Comparison of ENCODE assay signal across 16 mouse cellular contexts in the genomic region with DNA sequence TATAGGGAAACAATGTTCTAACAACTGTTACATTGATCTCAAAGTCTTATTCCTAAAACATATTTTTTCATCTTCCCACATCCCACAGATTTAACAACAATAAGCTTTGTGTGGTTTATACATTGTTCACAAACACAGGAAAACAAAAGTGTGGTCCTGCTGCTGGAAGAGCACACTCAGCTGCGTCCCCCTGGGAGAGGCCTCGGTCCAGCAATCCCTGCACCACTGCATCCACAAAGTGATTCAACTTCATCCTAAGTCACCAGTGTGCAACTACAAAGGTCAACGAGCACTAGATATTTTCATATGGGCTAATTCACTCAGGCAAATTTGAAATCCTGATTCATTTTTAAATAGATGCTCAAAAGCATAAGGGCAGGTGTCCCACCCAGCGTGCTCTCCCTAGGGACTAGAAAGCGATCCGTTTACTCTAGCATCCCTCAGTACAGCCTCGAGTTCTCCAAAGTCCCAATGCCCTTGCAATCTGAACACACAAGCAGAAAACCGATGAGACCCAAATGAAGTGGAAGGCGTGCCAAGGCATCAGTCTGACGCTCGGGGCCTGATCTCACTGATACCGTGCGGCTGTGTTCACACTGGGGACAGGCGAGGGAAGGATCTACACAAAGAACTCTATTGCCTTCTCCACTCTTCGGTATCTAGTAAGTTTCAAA.
A peak's percentile ranks its signal among the peaks of the same experiment; 100 is the strongest.
DNase-seq lines count a peak whose midpoint lies in the region; ATAC-seq and TF ChIP-seq lines count a peak whose summit lies in the region.
"Had no signal": no experiment of that assay in that cellular context is flagged by ENCODE, and none has a peak within 500 bp of the region (broad histone marks: within the 10 kb centered on the region; RNA-seq: fewer than 3 reads in every experiment).

No protein-coding gene starts in this region.

- H3K4me2 ChIP-seq in forebrain, embryonic 14.5 days (ENCODE audit: low read length), result no peak overlapping the region
- no peak overlapping the region for H3K4me2 ChIP-seq in midbrain, embryonic 13.5 days (replicated peaks)
- H3K4me2 ChIP-seq in midbrain, postnatal 0 days (ENCODE audit: low read depth, low read length, poor library complexity, severe bottlenecking), result no peak overlapping the region
- no peak overlapping the region for H3K4me2 ChIP-seq in forebrain, embryonic 15.5 days (replicated peaks)
- H3K4me2 ChIP-seq: embryonic facial prominence, embryonic 15.5 days; limb, embryonic 13.5 days had no signal

- H3K9ac ChIP-seq in forebrain, embryonic 14.5 days (ENCODE audit: low read length), result no peak overlapping the region
- H3K9ac ChIP-seq in midbrain, embryonic 13.5 days (replicated peaks), result no peak overlapping the region
- H3K9ac ChIP-seq in midbrain, postnatal 0 days (replicated peaks; ENCODE audit: low read length, poor library complexity, severe bottlenecking), result no peak overlapping the region
- H3K9ac ChIP-seq in forebrain, embryonic 15.5 days (replicated peaks), result no peak overlapping the region
- H3K9ac ChIP-seq: embryonic facial prominence, embryonic 15.5 days; limb, embryonic 13.5 days; liver, embryonic 14.5 days had no signal

- no peaks in the 10 kb centered on the region for H3K9me3 ChIP-seq in forebrain, embryonic 14.5 days (replicated peaks; ENCODE audit: control insufficient read depth, low read length)
- no peaks in the 10 kb centered on the region for H3K9me3 ChIP-seq in forebrain, embryonic 10.5 days
- no peaks in the 10 kb centered on the region for H3K9me3 ChIP-seq in midbrain, embryonic 13.5 days
- no peaks in the 10 kb centered on the region for H3K9me3 ChIP-seq in midbrain, postnatal 0 days (ENCODE audit: low read length)
- H3K9me3 ChIP-seq in forebrain, embryonic 15.5 days, result no peaks in the 10 kb centered on the region
- H3K9me3 ChIP-seq: embryonic facial prominence, embryonic 15.5 days; limb, embryonic 13.5 days had no signal

- WGBS in forebrain, embryonic 14.5 days, result 82% methylated on average over 15 of the region's 15 CpGs
- WGBS in forebrain, embryonic 10.5 days, result 93% methylated on average over 15 of the region's 15 CpGs
- WGBS in midbrain, embryonic 13.5 days, result 68% methylated on average over 15 of the region's 15 CpGs
- 72% methylated on average over 15 of the region's 15 CpGs for WGBS in midbrain, postnatal 0 days
- WGBS in forebrain, embryonic 15.5 days, result 66% methylated on average over 15 of the region's 15 CpGs

- H3K4me1 ChIP-seq in forebrain, embryonic 14.5 days (ENCODE audit: control insufficient read depth, insufficient read depth, low read length), result peaks cover 2% of the 10 kb centered on the region; the same call in 1 of the 2 replicates
- H3K4me1 ChIP-seq in forebrain, embryonic 10.5 days, result no peaks in the 10 kb centered on the region
- peaks cover 16% of the 10 kb centered on the region for H3K4me1 ChIP-seq in midbrain, embryonic 13.5 days (replicated peaks)
- no peaks in the 10 kb centered on the region for H3K4me1 ChIP-seq in midbrain, postnatal 0 days (ENCODE audit: insufficient read depth, low read length)
- H3K4me1 ChIP-seq in forebrain, embryonic 15.5 days, result peaks cover 9% of the 10 kb centered on the region; the same call in 1 of the 2 replicates

- H3K27ac ChIP-seq in forebrain, embryonic 14.5 days (ENCODE audit: low read depth, low read length), result peak overlapping the region; percentile 35; the same call in 1 of the 2 replicates
- H3K27ac ChIP-seq in forebrain, embryonic 10.5 days, result no peak overlapping the region
- H3K27ac ChIP-seq in midbrain, embryonic 13.5 days, result peak overlapping the region; percentile 30; the same call in 1 of the 2 replicates
- H3K27ac ChIP-seq in midbrain, postnatal 0 days (ENCODE audit: low read depth, low read length), result no peak overlapping the region
- H3K27ac ChIP-seq in forebrain, embryonic 15.5 days (replicated peaks), result peak overlapping the region; percentile 62
- H3K27ac ChIP-seq: embryonic facial prominence, embryonic 15.5 days; limb, embryonic 13.5 days; liver, embryonic 14.5 days had no signal

- no peak for TF ChIP-seq CTCF in midbrain, postnatal 0 days (IDR thresholded peaks at IDR 0.05)

- H3K36me3 ChIP-seq in forebrain, embryonic 14.5 days (ENCODE audit: control insufficient read depth, insufficient read depth, low read length), result 0 out of 2 replicates have a peak, but pooled peaks cover 2% of the 10 kb centered on the region
- peaks cover 8% of the 10 kb centered on the region for H3K36me3 ChIP-seq in forebrain, embryonic 10.5 days (replicated peaks)
- no peaks in the 10 kb centered on the region for H3K36me3 ChIP-seq in midbrain, embryonic 13.5 days
- 0 out of 2 replicates have a peak, but pooled peaks cover 5% of the 10 kb centered on the region for H3K36me3 ChIP-seq in midbrain, postnatal 0 days (ENCODE audit: insufficient read depth, low read length)
- no peaks in the 10 kb centered on the region for H3K36me3 ChIP-seq in forebrain, embryonic 15.5 days
- H3K36me3 ChIP-seq: embryonic facial prominence, embryonic 15.5 days had no signal

- no peak for ATAC-seq in forebrain, embryonic 14.5 days
- no peak for ATAC-seq in midbrain, embryonic 13.5 days
- ATAC-seq in midbrain, postnatal 0 days (ENCODE audit: low FRiP score), result no peak
- ATAC-seq in forebrain, embryonic 15.5 days (replicated peaks), result no peak
- ATAC-seq: activated CD4-positive, CD25-positive, alpha-beta regulatory T cell, adult 4 months; Patski had no signal

- peak; percentile 22 for DNase-seq in forebrain, embryonic 14.5 days (ENCODE audit: low spot score)
- no peak for DNase-seq in forebrain, embryonic 10.5 days (ENCODE audit: extremely low spot score, low spot score)
- no peak for DNase-seq in midbrain, postnatal 0 days (ENCODE audit: low spot score)
- DNase-seq in gastrocnemius, adult 8-10 months (ENCODE audit: low spot score in 2 of 2), result no peak
- no peak for DNase-seq in urinary bladder, adult 18-20 months (ENCODE audit: low spot score in 2 of 2)
- DNase-seq: adrenal gland, postnatal 36 days; gastrocnemius, postnatal 10 days; kidney, postnatal 14 days; thymus, postnatal 4 days had no signal

- H3K27me3 ChIP-seq in forebrain, embryonic 14.5 days (replicated peaks; ENCODE audit: control insufficient read depth, insufficient read depth, low read length), result no peaks in the 10 kb centered on the region
- H3K27me3 ChIP-seq in forebrain, embryonic 10.5 days (ENCODE audit: poor library complexity, severe bottlenecking), result no peaks in the 10 kb centered on the region
- H3K27me3 ChIP-seq in midbrain, embryonic 13.5 days, result no peaks in the 10 kb centered on the region
- H3K27me3 ChIP-seq in midbrain, postnatal 0 days (ENCODE audit: insufficient read depth, low read length), result no peaks in the 10 kb centered on the region
- no peaks in the 10 kb centered on the region for H3K27me3 ChIP-seq in forebrain, embryonic 15.5 days
- H3K27me3 ChIP-seq: embryonic facial prominence, embryonic 15.5 days; limb, embryonic 13.5 days; Patski had no signal

- H3K4me3 ChIP-seq in forebrain, embryonic 14.5 days (ENCODE audit: low read depth, low read length), result no peak overlapping the region
- H3K4me3 ChIP-seq in forebrain, embryonic 10.5 days, result no peak overlapping the region
- H3K4me3 ChIP-seq in midbrain, embryonic 13.5 days (replicated peaks), result no peak overlapping the region
- no peak overlapping the region for H3K4me3 ChIP-seq in midbrain, postnatal 0 days (ENCODE audit: low read depth, low read length)
- H3K4me3 ChIP-seq in forebrain, embryonic 15.5 days, result no peak overlapping the region
- H3K4me3 ChIP-seq: embryonic facial prominence, embryonic 15.5 days; limb, embryonic 13.5 days had no signal

Comparison
In these comparisons a context has a peak if more than half of its experiments do, and no peak if none do; other contexts are left out.
1. H3K27ac ChIP-seq: peak in forebrain, embryonic 14.5 days (single experiment), midbrain, embryonic 13.5 days (single experiment) and forebrain, embryonic 15.5 days (single experiment); none in forebrain, embryonic 10.5 days (single experiment) and midbrain, postnatal 0 days (single experiment).